7 mouse cellular contexts compared by ENCODE assay signal in the genomic region with DNA sequence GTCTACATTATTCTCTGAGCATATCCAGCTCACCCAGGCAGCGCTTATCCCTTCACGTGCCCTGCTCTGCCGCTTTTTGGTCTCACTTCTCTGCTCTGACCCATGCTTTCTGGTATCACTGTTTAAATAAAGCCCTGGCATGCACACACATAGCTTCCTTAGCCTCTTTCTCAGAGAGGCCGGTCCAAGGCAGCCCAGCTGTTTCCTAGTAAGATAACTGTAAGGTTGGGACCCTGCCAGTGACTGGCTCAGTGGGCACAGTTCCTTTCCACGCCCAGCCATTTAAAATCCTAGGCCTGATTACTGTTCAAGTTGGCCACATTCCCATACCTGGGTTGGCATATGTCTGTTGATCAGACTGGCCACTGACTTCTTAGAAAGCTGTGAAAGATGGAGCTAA.
DNase-seq lines count a peak whose midpoint lies in the region; ATAC-seq and TF ChIP-seq lines count a peak whose summit lies in the region.

No protein-coding gene starts in this region.

- no peak for TF ChIP-seq CTCF in liver, postnatal 0 days (IDR thresholded peaks at IDR 0.05; ENCODE audit: low read depth)

- 38% methylated on average over 5 of the region's 5 CpGs for WGBS in heart, embryonic 13.5 days
- 65% methylated on average over 5 of the region's 5 CpGs for WGBS in liver, postnatal 0 days (ENCODE audit: insufficient replicate concordance)

- H3K4me3 ChIP-seq in heart, embryonic 13.5 days = no peak overlapping the region
- no peak overlapping the region for H3K4me3 ChIP-seq in liver, postnatal 0 days (ENCODE audit: low read depth, low read length)

- no peaks in the 10 kb centered on the region for H3K36me3 ChIP-seq in heart, embryonic 13.5 days
- no peaks in the 10 kb centered on the region for H3K36me3 ChIP-seq in liver, postnatal 0 days (replicated peaks; ENCODE audit: insufficient read depth, low read length)

- peak overlapping the region; percentile 56; the same call in 1 of the 2 replicates for H3K9ac ChIP-seq in heart, embryonic 13.5 days
- H3K9ac ChIP-seq in liver, postnatal 0 days (replicated peaks) = no peak overlapping the region

- intact Hi-C loops in left cerebral cortex, postnatal 4 days (cut with DNase I) = no loop called here
- intact Hi-C loops in left cerebral cortex, postnatal 25 days (cut with DNase I) = no loop called here
- intact Hi-C loops in left cerebral cortex, postnatal 14 days (cut with DNase I) = no loop called here

- ATAC-seq in heart, embryonic 13.5 days (ENCODE audit: extremely low read depth, insufficient number of reproducible peaks, low FRiP score, low TSS enrichment) = peak; percentile 29; the same call in 1 of the 2 replicates
- ATAC-seq in liver, postnatal 0 days = no peak

- H3K4me2 ChIP-seq in heart, embryonic 13.5 days = peak overlapping the region; percentile 18; the same call in 1 of the 2 replicates
- H3K4me2 ChIP-seq in liver, postnatal 0 days (ENCODE audit: low read depth, low read length) = no peak overlapping the region

- peaks cover 62% of the 10 kb centered on the region for H3K4me1 ChIP-seq in heart, embryonic 13.5 days
- no peaks in the 10 kb centered on the region for H3K4me1 ChIP-seq in liver, postnatal 0 days (ENCODE audit: insufficient read depth)

- no peaks in the 10 kb centered on the region for H3K9me3 ChIP-seq in heart, embryonic 13.5 days
- H3K9me3 ChIP-seq in liver, postnatal 0 days (ENCODE audit: low read length) = no peaks in the 10 kb centered on the region

- DNase-seq in left cerebral cortex, postnatal 4 days = peak; percentile 77
- DNase-seq in left cerebral cortex, postnatal 25 days (ENCODE audit: low spot score in 2 of 2) = no peak
- peak; percentile 66 for DNase-seq in kidney, postnatal 10 days
- peak; percentile 37 for DNase-seq in ovary, postnatal 14 days (ENCODE audit: low spot score)
- DNase-seq in left cerebral cortex, postnatal 14 days (ENCODE audit: low spot score in 2 of 2) = no peak
- no peak for DNase-seq in liver, postnatal 0 days

- TF ChIP-seq EP300 in liver, postnatal 0 days (IDR thresholded peaks at IDR 0.05; ENCODE audit: low read depth) = no peak

- peaks cover 13% of the 10 kb centered on the region for H3K27me3 ChIP-seq in heart, embryonic 13.5 days (replicated peaks)
- no peaks in the 10 kb centered on the region for H3K27me3 ChIP-seq in liver, postnatal 0 days (ENCODE audit: insufficient read depth, low read length)

- H3K27ac ChIP-seq in heart, embryonic 13.5 days (replicated peaks) = peak overlapping the region; percentile 61
- H3K27ac ChIP-seq in liver, postnatal 0 days (ENCODE audit: low read depth) = no peak overlapping the region

Comparison
In these comparisons a context has a peak if more than half of its experiments do, and no peak if none do; other contexts are left out.
1. DNase-seq: peak in left cerebral cortex, postnatal 4 days (single experiment), kidney, postnatal 10 days (single experiment) and ovary, postnatal 14 days (single experiment); none in left cerebral cortex, postnatal 25 days (0 of 2), left cerebral cortex, postnatal 14 days (0 of 2) and liver, postnatal 0 days (single experiment).